Mouse (Mus musculus): ENCODE results near the gene Pfdn2. TPM values are rescaled to one million over a fixed set of nuclear protein-coding genes. Genes with fewer than 3 reads are reported as not detected.

The Pfdn2 gene
- polyA plus RNA-seq, 1 experiment from 2014 or later: 104 TPM

- under 1% methylated on average over 58 of the region's 61 CpGs for WGBS
- ATAC-seq: peak; percentile 89
These were observed 15.8 kb upstream of the Pfdn2 start for GRCm38 (mm10) chr1:171329433-171330215.

GRCm38 (mm10) chr1:171330216-171330560, 15.3 kb upstream of the Pfdn2 start:
- WGBS: 0% methylated on average over 4 of the region's 4 CpGs
- no peaks in the 10 kb centered on the region for H3K36me3 ChIP-seq
- H3K27me3 ChIP-seq (replicated peaks): no peaks in the 10 kb centered on the region
- peak overlapping the region; percentile 95 for H3K9ac ChIP-seq
- peak overlapping the region; percentile 93 for H3K4me3 ChIP-seq (replicated peaks)
- H3K4me1 ChIP-seq (replicated peaks): peaks cover 16% of the 10 kb centered on the region; the same call in 1 of the 2 replicates
- no peaks in the 10 kb centered on the region for H3K9me3 ChIP-seq
- no peak for ATAC-seq
- peak overlapping the region; percentile 99 for H3K27ac ChIP-seq
- H3K4me2 ChIP-seq (replicated peaks): peak overlapping the region; percentile 76

More at GRCm38 (mm10) chr1:171329433-171330215, 15.8 kb upstream of the Pfdn2 start:
- Histone ChIP-seq H3K36me3 (no peaks in the 10 kb centered on the region), H3K4me2 (replicated peaks) (peak overlapping the region; percentile 76), H3K9me3 (no peaks in the 10 kb centered on the region), H3K27ac (peak overlapping the region; percentile 99), H3K4me1 (replicated peaks) (peaks cover 16% of the 10 kb centered on the region; the same call in 1 of the 2 replicates), H3K4me3 (replicated peaks) (peak overlapping the region; percentile 93), H3K27me3 (replicated peaks) (no peaks in the 10 kb centered on the region), H3K9ac (peak overlapping the region; percentile 95)

GRCm38 (mm10) chr1:171342262-171343207, 2.9 kb upstream of the Pfdn2 start:
- H3K27me3 ChIP-seq (replicated peaks): no peaks in the 10 kb centered on the region
- WGBS: 86% methylated on average over 16 of the region's 16 CpGs
- H3K27ac ChIP-seq: no peak overlapping the region
- ATAC-seq: no peak
- H3K4me2 ChIP-seq (replicated peaks): no peak overlapping the region
- H3K4me3 ChIP-seq (replicated peaks): no peak overlapping the region
- H3K4me1 ChIP-seq (replicated peaks): peaks cover 9% of the 10 kb centered on the region; the same call in 1 of the 2 replicates
- no peaks in the 10 kb centered on the region for H3K9me3 ChIP-seq
- H3K36me3 ChIP-seq: peaks cover 29% of the 10 kb centered on the region
- no peak overlapping the region for H3K9ac ChIP-seq

GRCm38 (mm10) chr1:171343922-171344677, 1.4 kb upstream of the Pfdn2 start:
- no peak overlapping the region for H3K9ac ChIP-seq
- no peak overlapping the region for H3K27ac ChIP-seq
- H3K36me3 ChIP-seq: peaks cover 18% of the 10 kb centered on the region
- peaks cover 9% of the 10 kb centered on the region; the same call in 1 of the 2 replicates for H3K4me1 ChIP-seq (replicated peaks)
- H3K27me3 ChIP-seq (replicated peaks): no peaks in the 10 kb centered on the region
- ATAC-seq: 0 out of 2 replicates have a peak, but pooled peaks have one; percentile 18
- 73% methylated on average over 9 of the region's 9 CpGs for WGBS
- H3K9me3 ChIP-seq: no peaks in the 10 kb centered on the region
- peak overlapping the region; percentile 75; the same call in 1 of the 2 replicates for H3K4me3 ChIP-seq (replicated peaks)
- peak overlapping the region; percentile 79 for H3K4me2 ChIP-seq (replicated peaks)

- Histone ChIP-seq H3K4me2 (replicated peaks) (peak overlapping the region; percentile 79), H3K27ac (no peak overlapping the region), H3K36me3 (peaks cover 16% of the 10 kb centered on the region), H3K4me1 (replicated peaks) (peaks cover 9% of the 10 kb centered on the region; the same call in 1 of the 2 replicates), H3K4me3 (replicated peaks) (peak overlapping the region; percentile 75), H3K27me3 (replicated peaks) (no peaks in the 10 kb centered on the region), H3K9ac (peak overlapping the region; percentile 79), H3K9me3 (no peaks in the 10 kb centered on the region)
- ATAC-seq: no peak
- WGBS: 70% methylated on average over 9 of the region's 9 CpGs
These were observed 755 bp upstream of the Pfdn2 start for GRCm38 (mm10) chr1:171344715-171345114.

- under 1% methylated on average over 14 of the region's 14 CpGs for WGBS
- H3K4me3 ChIP-seq (replicated peaks): peak overlapping the region; percentile 75
- no peaks in the 10 kb centered on the region for H3K27me3 ChIP-seq (replicated peaks)
- H3K4me1 ChIP-seq (replicated peaks): peaks cover 9% of the 10 kb centered on the region; the same call in 1 of the 2 replicates
- H3K36me3 ChIP-seq: peaks cover 14% of the 10 kb centered on the region
- no peak overlapping the region; the same call in 1 of the 2 replicates for H3K27ac ChIP-seq
- H3K9me3 ChIP-seq: no peaks in the 10 kb centered on the region
- peak overlapping the region; percentile 79 for H3K4me2 ChIP-seq (replicated peaks)
- H3K9ac ChIP-seq: peak overlapping the region; percentile 79
- peak; percentile 4; the same call in 1 of the 2 replicates for ATAC-seq
These were observed 603 bp downstream of the Pfdn2 start for GRCm38 (mm10) chr1:171346095-171346450.

GRCm38 (mm10) chr1:171348665-171349064, 3.2 kb downstream of the Pfdn2 start:
- Histone ChIP-seq H3K4me3 (replicated peaks) (no peak overlapping the region), H3K27me3 (replicated peaks) (no peaks in the 10 kb centered on the region), H3K4me1 (replicated peaks) (peaks cover 9% of the 10 kb centered on the region; the same call in 1 of the 2 replicates), H3K9me3 (no peaks in the 10 kb centered on the region), H3K9ac (no peak overlapping the region), H3K36me3 (no peaks in the 10 kb centered on the region), H3K4me2 (replicated peaks) (no peak overlapping the region), H3K27ac (no peak overlapping the region)
- no peak for ATAC-seq
- 87% methylated on average over 3 of the region's 3 CpGs for WGBS

GRCm38 (mm10) chr1:171349210-171349609, 3.7 kb downstream of the Pfdn2 start:
- H3K4me3 ChIP-seq (replicated peaks): no peak overlapping the region
- no peak overlapping the region for H3K4me2 ChIP-seq (replicated peaks)
- H3K4me1 ChIP-seq (replicated peaks): peaks cover 9% of the 10 kb centered on the region; the same call in 1 of the 2 replicates
- H3K9me3 ChIP-seq: no peaks in the 10 kb centered on the region
- WGBS: 82% methylated on average over 2 of the region's 2 CpGs
- no peaks in the 10 kb centered on the region for H3K36me3 ChIP-seq
- H3K27ac ChIP-seq: no peak overlapping the region
- H3K9ac ChIP-seq: no peak overlapping the region
- no peaks in the 10 kb centered on the region for H3K27me3 ChIP-seq (replicated peaks)
- ATAC-seq: no peak

GRCm38 (mm10) chr1:171355812-171356340, 10.4 kb downstream of the Pfdn2 start:
- H3K4me2 ChIP-seq (replicated peaks): no peak overlapping the region
- no peaks in the 10 kb centered on the region for H3K27me3 ChIP-seq (replicated peaks)
- H3K4me1 ChIP-seq (replicated peaks): peaks cover 5% of the 10 kb centered on the region
- peaks cover 14% of the 10 kb centered on the region; the same call in 1 of the 2 replicates for H3K36me3 ChIP-seq
- H3K9me3 ChIP-seq: 0 out of 2 replicates have a peak, but pooled peaks cover 3% of the 10 kb centered on the region
- no peak overlapping the region for H3K4me3 ChIP-seq (replicated peaks)
- 72% methylated on average over 5 of the region's 5 CpGs for WGBS
- ATAC-seq: no peak
- H3K9ac ChIP-seq: no peak overlapping the region
- no peak overlapping the region for H3K27ac ChIP-seq

GRCm38 (mm10) chr1:171356814-171357213, 11.3 kb downstream of the Pfdn2 start:
- Histone ChIP-seq H3K27me3 (replicated peaks) (no peaks in the 10 kb centered on the region), H3K36me3 (peaks cover 14% of the 10 kb centered on the region; the same call in 1 of the 2 replicates), H3K27ac (no peak overlapping the region), H3K4me2 (replicated peaks) (no peak overlapping the region), H3K9me3 (0 out of 2 replicates have a peak, but pooled peaks cover 3% of the 10 kb centered on the region), H3K9ac (no peak overlapping the region), H3K4me3 (replicated peaks) (no peak overlapping the region), H3K4me1 (replicated peaks) (peaks cover 8% of the 10 kb centered on the region)
- 87% methylated on average over 2 of the region's 2 CpGs for WGBS
- ATAC-seq: no peak

- 66% methylated on average over 4 of the region's 4 CpGs for WGBS
These were observed 13.0 kb downstream of the Pfdn2 start for GRCm38 (mm10) chr1:171358421-171358820.

More at GRCm38 (mm10) chr1:171358421-171358820, 13.0 kb downstream of the Pfdn2 start:
- Histone ChIP-seq H3K4me1 (replicated peaks) (peaks cover 8% of the 10 kb centered on the region), H3K36me3 (peaks cover 14% of the 10 kb centered on the region; the same call in 1 of the 2 replicates), H3K27ac (no peak overlapping the region), H3K4me2 (replicated peaks) (no peak overlapping the region), H3K4me3 (replicated peaks) (no peak overlapping the region), H3K9me3 (0 out of 2 replicates have a peak, but pooled peaks cover 3% of the 10 kb centered on the region), H3K9ac (no peak overlapping the region), H3K27me3 (replicated peaks) (no peaks in the 10 kb centered on the region)
- no peak for ATAC-seq
